ENCODE assay signal across 19 mouse cellular contexts in the genomic region with DNA sequence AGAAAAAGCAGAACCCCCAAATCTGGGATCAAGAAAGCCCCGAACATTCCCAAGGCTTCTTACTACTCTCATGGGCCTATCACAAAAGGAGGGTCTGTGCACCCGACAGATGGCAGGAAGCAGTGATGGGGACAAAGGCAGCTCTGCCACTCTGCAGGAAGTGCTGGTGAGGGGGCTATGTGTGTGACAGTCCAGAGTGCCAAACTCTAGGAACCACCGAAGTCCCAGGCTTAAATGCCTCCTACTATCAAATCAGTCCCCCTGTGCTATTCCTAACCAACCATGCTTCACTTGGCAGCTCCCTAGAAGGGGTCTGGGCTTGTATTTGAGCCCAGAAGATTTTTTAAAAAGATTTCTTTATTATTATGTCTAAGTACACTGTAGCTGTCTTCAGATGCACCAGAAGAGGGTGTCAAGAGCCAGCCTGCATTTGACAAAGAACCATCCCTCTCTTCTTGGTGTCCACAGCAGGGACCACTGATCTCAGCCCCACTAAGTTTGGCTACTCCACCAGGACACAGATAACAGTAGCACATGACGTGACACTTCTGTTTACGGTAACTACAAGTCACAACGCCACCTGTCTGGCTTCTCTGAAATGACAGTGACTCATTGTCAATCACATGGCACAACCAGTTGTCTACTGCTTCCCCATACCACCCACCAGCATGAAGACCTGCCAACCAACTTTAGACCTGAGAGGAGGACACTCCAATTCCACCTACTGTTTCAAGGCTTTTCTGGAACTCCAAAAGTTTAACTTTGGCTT. TPM values are rescaled to one million over a fixed set of nuclear protein-coding genes. Genes with fewer than 3 reads are reported as not detected.
DNase-seq lines count a peak whose midpoint lies in the region; ATAC-seq and TF ChIP-seq lines count a peak whose summit lies in the region.
"Had no signal": no experiment of that assay in that cellular context is flagged by ENCODE, and none has a peak within 500 bp of the region (broad histone marks: within the 10 kb centered on the region; RNA-seq: fewer than 3 reads in every experiment).

No protein-coding gene starts in this region.

- peak; percentile 21 for ATAC-seq in granulocyte monocyte progenitor cell, adult 5-6 weeks (replicated peaks; ENCODE audit: poor library complexity, severe bottlenecking)
- ATAC-seq: forebrain, embryonic 15.5 days; intestine, embryonic 15.5 days had no signal

- no peak overlapping the region for H3K27ac ChIP-seq in gastrocnemius, adult 2 months
- H3K27ac ChIP-seq: forebrain, embryonic 15.5 days; heart, embryonic 13.5 days; hindbrain, embryonic 10.5 days; intestine, embryonic 15.5 days; kidney, postnatal 0 days; layer of hippocampus, adult 2 months; limb, embryonic 10.5 days; liver, embryonic 15.5 days; neural tube, embryonic 15.5 days; stomach, postnatal 0 days had no signal

- no peak overlapping the region for H3K4me3 ChIP-seq in gastrocnemius, adult 2 months
- H3K4me3 ChIP-seq: erythroblast, embryonic 14.5 days; forebrain, embryonic 15.5 days; heart, embryonic 13.5 days; hindbrain, embryonic 10.5 days; intestine, embryonic 15.5 days; layer of hippocampus, adult 2 months; limb, embryonic 10.5 days; liver, embryonic 15.5 days; neural tube, embryonic 15.5 days had no signal

- TF ChIP-seq CTCF in gastrocnemius, adult 2 months (IDR thresholded peaks at IDR 0.05): no peak

- DNase-seq in lung, postnatal 10 days: peak; percentile 12
- no peak for DNase-seq in lung, postnatal 36 days
- DNase-seq in ES-CJ7 (ENCODE audit: low read depth, low spot score): peak; percentile 48
- no peak for DNase-seq in ovary, postnatal 14 days (ENCODE audit: low spot score)
- no peak for DNase-seq in gastrocnemius, postnatal 25 days
- no peak for DNase-seq in gastrocnemius, adult 2 months
- DNase-seq: cerebellum, adult 9-11 months had no signal

- intact Hi-C loops in gastrocnemius, adult 2 months (cut with DNase I): no loop called here

RNA-seq across cellular contexts. Expression of a gene that starts 41.0 kb away (rescaled TPM):
- 26.1 and 33.8 TPM in 2 replicates for total RNA-seq in granulocyte monocyte progenitor cell, adult 5-6 weeks (2014; fragmentation: Nextera tagmentation)
- total RNA-seq in granulocyte monocyte progenitor cell, adult 5-6 weeks (2017): 33.5 and 36.9 TPM in 2 replicates
- total RNA-seq in gastrocnemius, postnatal 25 days (2021): 10 to 100 TPM; 24.1 to 24.8 TPM
- total RNA-seq in gastrocnemius, adult 2 months (2021): 10 to 100 TPM; 31.4 to 38.4 TPM

RNA-seq across cellular contexts. Expression of a gene that starts 48.9 kb away (rescaled TPM):
- 12.2 and 13.2 TPM in 2 replicates for total RNA-seq in granulocyte monocyte progenitor cell, adult 5-6 weeks (2014; fragmentation: Nextera tagmentation)
- 10.7 and 12.5 TPM in 2 replicates for total RNA-seq in granulocyte monocyte progenitor cell, adult 5-6 weeks (2017)
- 1 to 10 TPM; 5.0 to 5.6 TPM for total RNA-seq in gastrocnemius, postnatal 25 days (2021)
- 1 to 10 TPM; 5.7 to 6.3 TPM for total RNA-seq in gastrocnemius, adult 2 months (2021)

Comparison
In these comparisons a context has a peak if more than half of its experiments do, and no peak if none do; other contexts are left out.
1. DNase-seq: peak in lung, postnatal 10 days (single experiment) and ES-CJ7 (single experiment); none in lung, postnatal 36 days (single experiment), ovary, postnatal 14 days (single experiment), gastrocnemius, postnatal 25 days (single experiment) and gastrocnemius, adult 2 months (single experiment).